Mouse (Mus musculus) liver, embryonic 14 days (tissue): ENCODE data around the gene Ccdc59. TPM values are rescaled to one million over a fixed set of nuclear protein-coding genes. Genes with fewer than 3 reads are reported as not detected.

ENCODE experiments used
- polyA plus RNA-seq: library from polyadenylated mRNA; depleted of rRNA; stranded (reverse); fragments of >200 nt; gene quantifications from 2 replicates; pipeline ENCODE4 v1.2.3, GENCODE M21; 2012; rRNA removed

Gene Ccdc59
- 11.1 and 11.8 TPM in 2 replicates for polyA plus RNA-seq

DNA sequence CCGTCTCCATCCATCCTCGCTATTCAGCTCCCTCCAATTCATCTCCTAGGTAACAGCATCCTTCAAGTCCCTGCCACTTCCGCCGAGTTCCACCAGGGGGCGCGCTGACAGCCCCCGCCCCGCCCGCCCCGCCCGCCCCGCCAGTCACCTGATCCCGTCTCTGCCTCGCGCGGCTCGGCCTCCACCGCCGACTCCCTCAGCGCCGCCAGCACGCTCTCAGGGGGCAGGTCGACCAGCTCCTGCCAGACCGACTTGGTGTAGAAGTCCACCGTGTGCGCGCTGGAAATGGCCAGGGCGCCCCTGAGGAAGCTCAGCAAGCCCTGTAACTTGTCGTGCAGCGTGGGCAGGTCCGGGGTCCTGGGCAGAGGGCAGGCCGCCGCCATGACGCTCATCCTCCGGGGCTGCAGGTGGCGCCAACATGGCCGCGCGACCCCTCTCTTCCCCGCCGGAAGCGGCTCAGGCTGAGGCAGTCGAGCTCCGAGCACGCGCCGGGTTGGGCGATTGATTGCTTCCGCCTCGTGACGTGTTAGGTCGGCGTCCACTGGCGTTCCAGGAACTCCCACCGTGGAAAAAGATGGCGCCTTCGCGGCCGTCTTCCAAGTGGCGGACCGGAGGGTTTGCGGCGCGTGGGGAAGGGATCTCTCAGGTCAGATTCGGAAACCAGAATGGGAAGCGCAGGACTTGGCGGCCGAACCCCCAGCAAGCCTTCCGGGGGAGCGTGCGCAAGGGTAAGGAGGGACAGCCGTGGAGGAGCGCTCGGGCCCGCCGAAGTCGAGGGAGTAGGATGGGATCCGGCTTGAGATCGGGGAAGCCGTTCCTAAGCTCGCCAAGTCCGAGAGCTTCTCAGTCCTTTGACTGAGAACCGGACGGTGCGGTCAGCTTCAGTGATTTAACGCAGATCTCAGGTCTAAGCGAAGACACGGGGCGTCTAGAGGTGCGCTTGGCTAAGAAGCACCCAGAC, at the start of gene Ccdc59, which contains the start of gene Mettl25:
TSS of gene Ccdc59 (plus strand) at position 140 of the 961 bp plus-strand sequence.
TSS of gene Mettl25 (minus strand) at position 453 of the 961 bp plus-strand sequence.

Other genes starting within 250 kb of the Ccdc59 start
- gene Mettl25, start 313 bp downstream of the Ccdc59 start, polyA plus RNA-seq, result 2.7 and 3.2 TPM in 2 replicates